Mouse (Mus musculus) hindbrain, embryonic 16.5 days (tissue): ENCODE measurements around the gene Mgam. TPM values are rescaled to one million over a fixed set of nuclear protein-coding genes. Genes with fewer than 3 reads are reported as not detected.
"Not testable (repeated sequence)": the region's sequence is repeated elsewhere in the genome, so short reads cannot be mapped to it uniquely, and the experiment has no call there.

Experiments
- ATAC-seq: fragments of 200-750 bp; cut with Nextera tagmentation; 2 replicates; pipeline ENCODE4 v1.8.0; 2017; ENCODE audit warnings: moderate TSS enrichment, moderate library complexity
- H3K27ac ChIP-seq: fragments of 300-500 bp; sonication (generic); 2 replicates; pipeline ENCODE4 v1.5.1; 2014; ENCODE audit warnings: low read depth, mild to moderate bottlenecking, control low read depth, low read length, moderate library complexity
- H3K27me3 ChIP-seq: fragments of 300-500 bp; sonication (generic); replicated peaks from 2 replicates; pipeline ENCODE4 v1.6.1; 2014; ENCODE audit warnings: low read length; ENCODE audit not compliant: control insufficient read depth, insufficient read depth
- H3K36me3 ChIP-seq: fragments of 300-500 bp; sonication (generic); 2 replicates; pipeline ENCODE4 v1.6.1; 2014; ENCODE audit warnings: mild to moderate bottlenecking, low read length, moderate library complexity, mixed read lengths; ENCODE audit not compliant: control insufficient read depth, insufficient read depth
- H3K4me1 ChIP-seq: fragments of 300-500 bp; sonication (generic); 2 replicates; pipeline ENCODE4 v1.6.1; 2014; ENCODE audit warnings: low read depth, low read length; ENCODE audit not compliant: control insufficient read depth, insufficient read depth
- H3K4me2 ChIP-seq: fragments of 300-500 bp; sonication (generic); 2 replicates; pipeline ENCODE4 v1.6.1; 2014; ENCODE audit warnings: mild to moderate bottlenecking, low read length, control low read depth, moderate library complexity
- H3K4me3 ChIP-seq: fragments of 300-500 bp; sonication (generic); 2 replicates; pipeline ENCODE4 v1.5.1; 2014; ENCODE audit warnings: mild to moderate bottlenecking, low read length, control low read depth, moderate library complexity
- H3K9ac ChIP-seq: fragments of 300-500 bp; sonication (generic); 2 replicates; pipeline ENCODE4 v1.6.1; 2014; ENCODE audit warnings: low read depth, mild to moderate bottlenecking, control low read depth, low read length, moderate library complexity
- H3K9me3 ChIP-seq: fragments of 300-500 bp; sonication (generic); 2 replicates; pipeline ENCODE4 v1.6.1; 2014; ENCODE audit warnings: mild to moderate bottlenecking, low read length, moderate library complexity; ENCODE audit not compliant: control insufficient read depth
- WGBS: fragments of 180-500 bp; shearing (Covaris S2); extraction: QIAGEN DNeasy Blood & Tissue Kit; methylation state at CpG from one replicate; pipeline ENCODE4 v1.1.7; 2014; 5-methylcytosine and 5-hydroxymethylcytosine counted together
- polyA plus RNA-seq: library from polyadenylated mRNA; unstranded; fragments of >200 nt; fragmentation: Nextera tagmentation; extraction: Ambion mirVana; gene quantifications from 2 replicates; pipeline ENCODE4 v1.2.1, GENCODE M21; 2015

The Mgam gene
- polyA plus RNA-seq, 1 experiment from 2014 or later: 0.11 TPM

DNA sequence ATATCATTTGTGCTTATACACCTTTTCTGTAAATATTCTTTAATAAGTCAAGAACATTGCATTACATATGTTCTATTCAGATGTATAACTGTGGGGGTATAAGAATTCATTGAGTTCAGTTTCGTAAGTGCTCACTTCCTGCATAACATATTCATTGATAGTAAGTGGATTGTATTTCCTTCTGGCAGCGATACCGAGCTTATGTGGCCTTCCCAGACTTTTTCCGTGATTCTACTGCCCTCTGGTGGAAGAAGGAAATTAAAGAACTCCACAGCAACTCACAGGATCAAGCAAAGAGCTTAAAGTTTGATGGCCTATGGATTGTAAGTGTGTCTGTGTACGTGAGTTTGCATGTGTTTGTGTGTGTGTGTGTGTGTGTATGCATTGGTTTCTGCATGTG lies 60.5 kb downstream of the Mgam start:
- Histone ChIP-seq H3K4me2 (no peak overlapping the region), H3K36me3 (no peaks in the 10 kb centered on the region), H3K9ac (no peak overlapping the region), H3K9me3 (no peaks in the 10 kb centered on the region), H3K4me1 (no peaks in the 10 kb centered on the region), H3K27ac (no peak overlapping the region), H3K27me3 (no peaks in the 10 kb centered on the region), H3K4me3 (no peak overlapping the region)
- WGBS: 10% methylated on average over 5 of the region's 5 CpGs
- peak; percentile 82; the same call in 1 of the 2 replicates for ATAC-seq

GRCm38 (mm10) chr6:40692007-40692406 lies 63.4 kb downstream of the Mgam start:
- H3K9ac ChIP-seq, H3K36me3 ChIP-seq, H3K27me3 ChIP-seq, ATAC-seq, H3K4me2 ChIP-seq, H3K4me1 ChIP-seq, H3K4me3 ChIP-seq, H3K27ac ChIP-seq, H3K9me3 ChIP-seq: not testable (repeated sequence)
- WGBS: 41% methylated on average over 4 of the region's 4 CpGs

- H3K9me3 ChIP-seq, ATAC-seq, H3K9ac ChIP-seq, H3K36me3 ChIP-seq, H3K4me3 ChIP-seq, H3K27me3 ChIP-seq, H3K4me2 ChIP-seq, H3K27ac ChIP-seq, H3K4me1 ChIP-seq: not testable (repeated sequence)
- 92% methylated on average over 5 of the region's 5 CpGs for WGBS
These were observed 84.9 kb downstream of the Mgam start for GRCm38 (mm10) chr6:40713494-40713893.

GRCm38 (mm10) chr6:40715705-40716104 lies 87.1 kb downstream of the Mgam start:
- Histone ChIP-seq H3K36me3 (no peaks in the 10 kb centered on the region), H3K9ac (no peak overlapping the region), H3K4me2 (no peak overlapping the region), H3K9me3 (no peaks in the 10 kb centered on the region), H3K27ac (no peak overlapping the region), H3K4me1 (no peaks in the 10 kb centered on the region), H3K27me3 (no peaks in the 10 kb centered on the region), H3K4me3 (no peak overlapping the region)
- 83% methylated on average over 1 of the region's 1 CpGs for WGBS
- ATAC-seq: no peak

GRCm38 (mm10) chr6:40728506-40728905 lies 99.9 kb downstream of the Mgam start:
- H3K4me1 ChIP-seq, H3K36me3 ChIP-seq, H3K4me3 ChIP-seq, ATAC-seq, H3K9ac ChIP-seq, H3K4me2 ChIP-seq, H3K27ac ChIP-seq, H3K27me3 ChIP-seq, H3K9me3 ChIP-seq: not testable (repeated sequence)
- WGBS: 69% methylated on average over 4 of the region's 4 CpGs

- no peak overlapping the region for H3K27ac ChIP-seq
- 94% methylated on average over 3 of the region's 3 CpGs for WGBS
- H3K4me3 ChIP-seq: no peak overlapping the region
- H3K4me1 ChIP-seq: no peaks in the 10 kb centered on the region
- no peak for ATAC-seq
- H3K27me3 ChIP-seq: no peaks in the 10 kb centered on the region
- no peak overlapping the region for H3K4me2 ChIP-seq
- no peaks in the 10 kb centered on the region for H3K36me3 ChIP-seq
- H3K9me3 ChIP-seq: no peaks in the 10 kb centered on the region
- no peak overlapping the region for H3K9ac ChIP-seq
These were observed 110.9 kb downstream of the Mgam start for GRCm38 (mm10) chr6:40739545-40739944.

DNA sequence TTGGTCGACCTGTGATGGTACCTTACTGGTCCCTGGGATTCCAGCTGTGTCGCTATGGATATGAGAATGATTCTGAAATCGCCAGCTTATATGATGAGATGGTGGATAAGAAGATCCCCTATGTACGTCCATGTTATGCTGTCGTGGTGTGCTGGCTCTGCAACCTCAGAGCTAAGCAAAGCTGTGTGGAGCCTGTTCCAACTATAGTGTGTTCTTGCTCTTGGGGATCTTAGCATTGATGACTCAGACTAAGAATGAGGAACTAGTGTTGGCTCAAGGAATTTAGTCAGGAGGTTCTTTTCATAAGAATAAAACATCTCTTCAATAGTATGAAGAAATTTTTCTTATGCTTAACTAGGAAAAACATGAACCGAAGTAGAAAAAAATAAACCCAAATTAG lies 120.4 kb downstream of the Mgam start:
- H3K27me3 ChIP-seq, H3K9me3 ChIP-seq, H3K36me3 ChIP-seq, H3K4me2 ChIP-seq, H3K4me1 ChIP-seq, ATAC-seq, H3K4me3 ChIP-seq, H3K9ac ChIP-seq, H3K27ac ChIP-seq: not testable (repeated sequence)
- WGBS: 86% methylated on average over 6 of the region's 6 CpGs

DNA sequence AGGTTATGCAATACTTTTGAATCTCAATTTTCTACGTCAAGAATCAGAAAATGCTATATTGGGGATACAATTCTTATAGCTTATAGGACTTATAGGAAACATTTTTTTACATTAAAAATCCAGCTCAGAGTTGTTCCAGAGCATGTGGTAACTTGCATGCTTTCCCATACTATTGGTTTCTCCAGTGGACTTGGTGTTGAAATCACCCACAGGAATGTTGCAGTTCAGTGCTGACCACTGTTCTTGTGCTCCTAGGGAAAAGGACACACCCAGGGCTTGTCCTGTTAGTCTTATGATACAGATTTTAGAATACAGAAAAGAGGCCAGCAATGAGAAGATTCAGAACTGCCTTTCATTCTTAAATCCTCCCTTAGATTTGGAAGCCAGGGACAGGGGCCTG lies 127.3 kb downstream of the Mgam start:
- H3K4me2 ChIP-seq: no peak overlapping the region
- no peaks in the 10 kb centered on the region for H3K27me3 ChIP-seq
- no peak for ATAC-seq
- H3K4me1 ChIP-seq: no peaks in the 10 kb centered on the region
- H3K4me3 ChIP-seq: no peak overlapping the region
- no peaks in the 10 kb centered on the region for H3K9me3 ChIP-seq
- H3K36me3 ChIP-seq: no peaks in the 10 kb centered on the region
- no peak overlapping the region for H3K9ac ChIP-seq
- H3K27ac ChIP-seq: no peak overlapping the region
- WGBS: 86% methylated on average over 1 of the region's 1 CpGs

GRCm38 (mm10) chr6:40757346-40757745 lies 128.7 kb downstream of the Mgam start:
- not testable (repeated sequence) for ATAC-seq, H3K27me3 ChIP-seq, H3K27ac ChIP-seq, H3K9me3 ChIP-seq, H3K9ac ChIP-seq, H3K4me3 ChIP-seq, H3K4me2 ChIP-seq, H3K36me3 ChIP-seq, H3K4me1 ChIP-seq
- WGBS: 61% methylated on average over 3 of the region's 4 CpGs

- no peak for ATAC-seq
- Histone ChIP-seq H3K9ac (no peak overlapping the region), H3K4me1 (no peaks in the 10 kb centered on the region), H3K4me3 (no peak overlapping the region), H3K4me2 (no peak overlapping the region), H3K9me3 (no peaks in the 10 kb centered on the region), H3K27ac (no peak overlapping the region), H3K27me3 (no peaks in the 10 kb centered on the region), H3K36me3 (no peaks in the 10 kb centered on the region)
- 87% methylated on average over 3 of the region's 3 CpGs for WGBS
These were observed 146.0 kb downstream of the Mgam start for GRCm38 (mm10) chr6:40774656-40775055.
